Mouse (Mus musculus): ENCODE measurements around the gene Dnajc7. TPM values are rescaled to one million over a fixed set of nuclear protein-coding genes. Genes with fewer than 3 reads are reported as not detected.
"Not testable (repeated sequence)": the region's sequence is repeated elsewhere in the genome, so short reads cannot be mapped to it uniquely, and the experiment has no call there.

The Dnajc7 gene
- polyA plus RNA-seq, 1 experiment from 2014 or later, result 238 TPM

DNA sequence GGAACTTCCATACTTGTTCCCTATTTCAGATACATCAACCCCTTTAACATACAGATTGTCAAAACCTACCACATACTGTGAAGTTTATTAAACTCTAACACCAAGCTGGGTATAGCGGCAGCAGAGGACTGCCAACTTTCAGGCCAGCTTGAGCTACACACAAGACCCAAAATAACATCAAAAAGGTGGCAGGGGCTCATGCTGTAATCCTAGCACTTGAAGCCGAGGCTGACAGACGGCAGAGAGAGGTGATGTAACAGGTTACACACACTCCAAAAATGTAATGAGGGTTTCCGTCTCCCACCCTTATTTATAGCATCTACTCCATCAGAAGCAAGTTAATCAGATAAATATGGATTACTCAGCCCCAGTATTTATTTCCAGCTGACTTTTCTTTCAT lies 24.4 kb downstream of the Dnajc7 start:
- WGBS, result 80% methylated on average over 4 of the region's 4 CpGs
- H3K36me3 ChIP-seq, result peaks cover 99% of the 10 kb centered on the region

DNA sequence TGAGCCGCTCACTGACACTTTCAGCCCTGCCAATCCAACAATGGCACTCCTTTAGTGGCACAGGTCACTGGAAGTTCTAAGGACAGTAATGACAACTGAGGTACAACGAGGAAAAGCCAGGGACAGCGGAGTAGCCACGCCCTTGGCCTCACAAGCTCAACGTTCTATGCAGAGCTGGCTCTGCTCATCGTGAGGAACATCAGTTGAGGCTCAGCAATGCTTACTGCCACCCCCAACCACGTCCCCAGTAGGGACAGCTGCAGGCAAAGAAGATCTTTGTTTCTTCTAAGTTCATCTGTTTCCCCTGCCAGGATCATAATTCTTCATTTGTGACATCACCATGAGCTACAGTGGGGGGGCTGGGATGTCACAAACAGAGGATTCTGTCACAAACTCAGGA lies 25.4 kb downstream of the Dnajc7 start:
- no peak overlapping the region for H3K9ac ChIP-seq
- no peaks in the 10 kb centered on the region for H3K27me3 ChIP-seq
- 80% methylated on average over 7 of the region's 7 CpGs for WGBS
- H3K36me3 ChIP-seq, result peaks cover 99% of the 10 kb centered on the region
- no peaks in the 10 kb centered on the region for H3K9me3 ChIP-seq (replicated peaks)
- H3K4me2 ChIP-seq, result no peak overlapping the region
- H3K27ac ChIP-seq, result no peak overlapping the region
- ATAC-seq (replicated peaks; ENCODE audit: low FRiP score), result no peak
- H3K4me3 ChIP-seq (replicated peaks), result no peak overlapping the region
- H3K4me1 ChIP-seq, result no peaks in the 10 kb centered on the region

More for the DNA sequence above, 24.4 kb downstream of the Dnajc7 start:
- H3K27ac ChIP-seq, result no peak overlapping the region
- no peaks in the 10 kb centered on the region for H3K9me3 ChIP-seq (replicated peaks)
- no peak overlapping the region for H3K9ac ChIP-seq
- H3K4me1 ChIP-seq, result no peaks in the 10 kb centered on the region
- no peaks in the 10 kb centered on the region for H3K27me3 ChIP-seq
- ATAC-seq (replicated peaks; ENCODE audit: low FRiP score), result no peak
- no peak overlapping the region for H3K4me3 ChIP-seq (replicated peaks)
- no peak overlapping the region for H3K4me2 ChIP-seq

DNA sequence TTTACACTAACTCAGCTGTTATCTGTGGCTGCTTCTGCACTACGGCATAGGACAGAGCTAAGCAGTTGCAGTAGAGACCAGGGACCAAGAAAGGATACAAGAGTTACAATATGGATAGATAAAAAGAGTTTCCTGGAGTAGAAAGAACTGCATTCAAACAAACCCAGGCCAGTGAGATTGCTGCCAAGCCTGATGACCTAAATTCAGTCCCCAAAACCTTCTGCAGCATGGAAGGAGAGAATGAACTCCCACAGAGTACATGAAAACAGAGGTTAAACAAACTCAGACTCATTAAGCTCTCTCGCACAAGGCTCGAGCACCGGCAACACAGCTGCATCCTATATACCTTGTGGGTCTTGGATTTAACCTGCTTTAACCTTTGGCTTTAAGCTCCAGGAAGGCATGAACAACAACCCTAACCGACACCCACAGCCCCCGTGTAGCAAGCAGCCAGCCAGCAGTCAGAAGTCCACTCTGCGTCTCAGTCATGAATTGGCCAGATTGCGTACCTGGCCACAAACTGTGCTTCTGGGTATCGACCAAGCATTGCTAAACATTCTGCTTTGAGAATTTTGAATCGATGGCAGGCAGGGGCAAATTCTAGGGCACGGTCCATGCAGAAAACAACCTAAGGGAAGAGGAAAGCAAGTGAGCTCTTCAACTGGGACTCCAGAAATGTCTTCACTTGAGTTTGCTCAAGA lies 27.5 kb downstream of the Dnajc7 start:
- H3K27me3 ChIP-seq, result no peaks in the 10 kb centered on the region
- no peaks in the 10 kb centered on the region for H3K9me3 ChIP-seq (replicated peaks)
- WGBS, result 86% methylated on average over 11 of the region's 11 CpGs
- ATAC-seq (replicated peaks; ENCODE audit: low FRiP score), result no peak
- H3K4me3 ChIP-seq (replicated peaks), result no peak overlapping the region
- no peaks in the 10 kb centered on the region for H3K4me1 ChIP-seq
- H3K4me2 ChIP-seq, result no peak overlapping the region
- H3K9ac ChIP-seq, result no peak overlapping the region
- no peak overlapping the region for H3K27ac ChIP-seq
- H3K36me3 ChIP-seq, result peaks cover 99% of the 10 kb centered on the region

DNA sequence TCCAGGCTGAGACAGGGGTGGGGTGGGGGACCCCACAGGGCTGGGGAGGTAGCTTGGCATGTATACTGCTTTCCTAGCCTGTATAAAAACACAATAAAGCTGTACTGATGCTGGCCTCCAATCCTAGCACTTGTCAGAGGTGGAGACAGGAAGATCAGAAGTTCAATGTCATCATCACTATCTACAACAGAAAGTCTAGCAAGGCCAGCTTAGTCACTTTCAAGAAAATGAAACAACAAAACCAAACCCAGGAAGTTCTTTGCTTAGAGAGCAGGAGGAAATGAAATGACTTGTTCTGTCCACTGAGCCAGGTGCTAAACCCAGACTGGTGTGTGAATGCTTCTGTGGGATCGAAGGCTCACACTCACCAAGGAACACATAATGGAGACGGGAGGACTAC lies 31.5 kb downstream of the Dnajc7 start:
- 94% methylated on average over 2 of the region's 2 CpGs for WGBS

GRCm38 (mm10) chr11:100585148-100585547 lies 34.8 kb downstream of the Dnajc7 start:
- H3K9ac ChIP-seq, result no peak overlapping the region
- no peak overlapping the region for H3K4me3 ChIP-seq (replicated peaks)
- H3K27ac ChIP-seq, result no peak overlapping the region
- ATAC-seq (replicated peaks; ENCODE audit: low FRiP score), result no peak
- no peak overlapping the region for H3K4me2 ChIP-seq
- H3K27me3 ChIP-seq, result no peaks in the 10 kb centered on the region
- peaks cover 100% of the 10 kb centered on the region for H3K36me3 ChIP-seq
- H3K4me1 ChIP-seq, result no peaks in the 10 kb centered on the region
- H3K9me3 ChIP-seq (replicated peaks), result no peaks in the 10 kb centered on the region
- 92% methylated on average over 3 of the region's 3 CpGs for WGBS

More for the DNA sequence above, 31.5 kb downstream of the Dnajc7 start:
- Histone ChIP-seq H3K27me3 (no peaks in the 10 kb centered on the region), H3K9ac (no peak overlapping the region), H3K27ac (no peak overlapping the region), H3K36me3 (peaks cover 100% of the 10 kb centered on the region), H3K4me3 (replicated peaks) (no peak overlapping the region), H3K9me3 (replicated peaks) (no peaks in the 10 kb centered on the region), H3K4me1 (no peaks in the 10 kb centered on the region), H3K4me2 (no peak overlapping the region)
- ATAC-seq (replicated peaks; ENCODE audit: low FRiP score), result no peak

- 91% methylated on average over 7 of the region's 7 CpGs for WGBS
- Histone ChIP-seq H3K4me3 (replicated peaks) (no peak overlapping the region), H3K4me1 (no peaks in the 10 kb centered on the region), H3K4me2 (no peak overlapping the region), H3K27me3 (no peaks in the 10 kb centered on the region), H3K9ac (no peak overlapping the region), H3K27ac (no peak overlapping the region), H3K36me3 (peaks cover 100% of the 10 kb centered on the region), H3K9me3 (replicated peaks) (no peaks in the 10 kb centered on the region)
- ATAC-seq (replicated peaks; ENCODE audit: low FRiP score), result no peak
These were observed 35.4 kb downstream of the Dnajc7 start for GRCm38 (mm10) chr11:100584561-100584961.

GRCm38 (mm10) chr11:100582836-100583235 lies 37.1 kb downstream of the Dnajc7 start:
- no peak for ATAC-seq (replicated peaks; ENCODE audit: low FRiP score)
- no peak overlapping the region for H3K9ac ChIP-seq
- peaks cover 12% of the 10 kb centered on the region for H3K4me1 ChIP-seq
- H3K4me2 ChIP-seq, result no peak overlapping the region
- no peaks in the 10 kb centered on the region for H3K27me3 ChIP-seq
- H3K4me3 ChIP-seq (replicated peaks), result no peak overlapping the region
- 81% methylated on average over 2 of the region's 2 CpGs for WGBS
- no peaks in the 10 kb centered on the region for H3K9me3 ChIP-seq (replicated peaks)
- no peak overlapping the region for H3K27ac ChIP-seq
- peaks cover 96% of the 10 kb centered on the region for H3K36me3 ChIP-seq

- H3K9me3 ChIP-seq (replicated peaks); ATAC-seq (replicated peaks; ENCODE audit: low FRiP score); H3K27ac ChIP-seq; H3K27me3 ChIP-seq; H3K9ac ChIP-seq; H3K4me3 ChIP-seq (replicated peaks); H3K4me2 ChIP-seq: not testable (repeated sequence)
- WGBS, result 97% methylated on average over 1 of the region's 1 CpGs
- Histone ChIP-seq H3K4me1 (peaks cover 13% of the 10 kb centered on the region), H3K36me3 (peaks cover 91% of the 10 kb centered on the region)
These were observed 37.6 kb downstream of the Dnajc7 start for GRCm38 (mm10) chr11:100582413-100582812.

GRCm38 (mm10) chr11:100581756-100582155 lies 38.2 kb downstream of the Dnajc7 start:
- ATAC-seq (replicated peaks; ENCODE audit: low FRiP score), result no peak
- no peak overlapping the region for H3K4me2 ChIP-seq
- H3K9me3 ChIP-seq (replicated peaks), result no peaks in the 10 kb centered on the region
- H3K4me1 ChIP-seq, result peaks cover 13% of the 10 kb centered on the region
- no peak overlapping the region for H3K9ac ChIP-seq
- H3K36me3 ChIP-seq, result peaks cover 85% of the 10 kb centered on the region
- no peaks in the 10 kb centered on the region for H3K27me3 ChIP-seq
- 62% methylated on average over 4 of the region's 4 CpGs for WGBS
- 0 out of 2 replicates have a peak overlapping the region, but pooled peaks have one; percentile 5 for H3K27ac ChIP-seq
- no peak overlapping the region for H3K4me3 ChIP-seq (replicated peaks)

DNA sequence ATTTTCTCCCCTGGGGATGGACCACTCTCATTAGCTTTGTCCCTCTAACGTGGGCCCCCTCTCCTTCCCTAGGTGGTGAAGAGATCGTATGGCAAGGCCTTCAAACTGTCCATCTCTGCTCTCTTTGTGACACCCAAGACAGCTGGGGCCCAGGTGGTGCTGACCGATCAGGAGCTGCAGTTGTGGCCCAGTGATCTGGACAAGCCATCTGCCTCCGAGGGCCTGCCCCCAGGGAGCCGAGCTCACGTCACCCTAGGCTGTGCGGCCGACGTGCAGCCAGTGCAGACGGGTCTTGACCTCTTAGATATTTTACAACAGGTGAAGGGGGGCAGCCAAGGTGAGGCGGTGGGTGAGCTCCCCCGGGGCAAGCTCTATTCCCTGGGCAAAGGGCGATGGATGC lies 39.7 kb downstream of the Dnajc7 start:
- H3K4me2 ChIP-seq, result no peak overlapping the region
- H3K36me3 ChIP-seq, result peaks cover 70% of the 10 kb centered on the region
- peak; percentile 35; the same call in 1 of the 2 replicates for ATAC-seq (replicated peaks; ENCODE audit: low FRiP score)
- WGBS, result 56% methylated on average over 13 of the region's 13 CpGs
- H3K4me1 ChIP-seq, result peaks cover 21% of the 10 kb centered on the region
- no peaks in the 10 kb centered on the region for H3K9me3 ChIP-seq (replicated peaks)
- no peak overlapping the region for H3K9ac ChIP-seq
- no peak overlapping the region for H3K4me3 ChIP-seq (replicated peaks)
- no peaks in the 10 kb centered on the region for H3K27me3 ChIP-seq
- no peak overlapping the region for H3K27ac ChIP-seq

GRCm38 (mm10) chr11:100579116-100579799 lies 40.7 kb downstream of the Dnajc7 start:
- no peaks in the 10 kb centered on the region for H3K27me3 ChIP-seq
- 92% methylated on average over 9 of the region's 9 CpGs for WGBS
- peaks cover 60% of the 10 kb centered on the region for H3K36me3 ChIP-seq
- no peak overlapping the region for H3K4me3 ChIP-seq (replicated peaks)
- peaks cover 25% of the 10 kb centered on the region for H3K4me1 ChIP-seq
- no peak overlapping the region for H3K4me2 ChIP-seq
- no peak for ATAC-seq (replicated peaks; ENCODE audit: low FRiP score)
- no peak overlapping the region for H3K27ac ChIP-seq
- no peak overlapping the region for H3K9ac ChIP-seq
- no peaks in the 10 kb centered on the region for H3K9me3 ChIP-seq (replicated peaks)

DNA sequence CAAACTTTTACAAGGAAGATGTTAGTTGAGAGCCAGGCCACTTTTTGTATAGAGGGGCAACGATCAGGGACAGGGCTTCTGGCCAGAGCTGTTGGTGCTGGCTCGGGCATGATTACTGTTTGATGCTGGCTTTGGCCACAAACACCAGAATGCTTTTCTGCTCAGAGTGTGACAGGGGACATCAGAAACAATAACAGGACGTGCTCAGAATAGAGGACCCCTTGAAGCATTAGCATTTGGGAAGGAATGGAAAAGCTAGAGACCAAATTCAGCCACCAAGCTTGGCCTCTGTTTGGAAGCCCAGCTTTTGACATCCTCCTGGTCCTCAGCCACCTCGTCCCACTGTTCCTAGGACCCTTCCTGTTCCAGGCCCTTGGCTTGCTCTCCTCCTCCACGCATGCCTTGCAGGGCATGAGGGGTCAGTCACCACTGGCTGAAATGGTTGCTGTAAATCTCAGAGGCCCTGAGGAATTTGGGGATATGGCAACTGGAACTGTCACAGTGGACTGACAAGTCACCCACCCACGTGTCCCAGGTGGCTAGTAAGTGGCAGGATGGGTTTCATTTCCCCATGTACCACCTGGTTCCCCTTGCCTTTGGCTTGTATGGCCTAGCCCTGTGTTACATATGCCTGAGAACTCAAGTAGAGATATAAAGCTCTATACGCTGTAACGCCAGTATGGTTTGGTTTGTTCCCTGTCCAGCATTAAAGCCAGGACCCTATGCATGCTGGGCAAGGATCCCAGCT lies 41.9 kb downstream of the Dnajc7 start:
- H3K9me3 ChIP-seq (replicated peaks), result no peaks in the 10 kb centered on the region
- no peak overlapping the region for H3K9ac ChIP-seq
- H3K4me2 ChIP-seq, result no peak overlapping the region
- ATAC-seq (replicated peaks; ENCODE audit: low FRiP score), result no peak
- peaks cover 25% of the 10 kb centered on the region for H3K4me1 ChIP-seq
- H3K36me3 ChIP-seq, result peaks cover 47% of the 10 kb centered on the region
- 59% methylated on average over 8 of the region's 8 CpGs for WGBS
- H3K27ac ChIP-seq, result no peak overlapping the region
- H3K27me3 ChIP-seq, result no peaks in the 10 kb centered on the region
- no peak overlapping the region for H3K4me3 ChIP-seq (replicated peaks)
